Mouse (Mus musculus) lung, postnatal 0 days (tissue): ENCODE results near the gene Tmem210.

Experiments
- CTCF ChIP-seq: IDR thresholded peaks from 2 replicates; pipeline ENCODE4 v1.5.1; 2016; ENCODE audit warnings: antibody characterized with exemption, mild to moderate bottlenecking
- EP300 ChIP-seq: IDR thresholded peaks from 2 replicates; pipeline ENCODE4 v1.6.1; 2016; ENCODE audit warnings: antibody characterized with exemption, mild to moderate bottlenecking, control low read depth

DNA sequence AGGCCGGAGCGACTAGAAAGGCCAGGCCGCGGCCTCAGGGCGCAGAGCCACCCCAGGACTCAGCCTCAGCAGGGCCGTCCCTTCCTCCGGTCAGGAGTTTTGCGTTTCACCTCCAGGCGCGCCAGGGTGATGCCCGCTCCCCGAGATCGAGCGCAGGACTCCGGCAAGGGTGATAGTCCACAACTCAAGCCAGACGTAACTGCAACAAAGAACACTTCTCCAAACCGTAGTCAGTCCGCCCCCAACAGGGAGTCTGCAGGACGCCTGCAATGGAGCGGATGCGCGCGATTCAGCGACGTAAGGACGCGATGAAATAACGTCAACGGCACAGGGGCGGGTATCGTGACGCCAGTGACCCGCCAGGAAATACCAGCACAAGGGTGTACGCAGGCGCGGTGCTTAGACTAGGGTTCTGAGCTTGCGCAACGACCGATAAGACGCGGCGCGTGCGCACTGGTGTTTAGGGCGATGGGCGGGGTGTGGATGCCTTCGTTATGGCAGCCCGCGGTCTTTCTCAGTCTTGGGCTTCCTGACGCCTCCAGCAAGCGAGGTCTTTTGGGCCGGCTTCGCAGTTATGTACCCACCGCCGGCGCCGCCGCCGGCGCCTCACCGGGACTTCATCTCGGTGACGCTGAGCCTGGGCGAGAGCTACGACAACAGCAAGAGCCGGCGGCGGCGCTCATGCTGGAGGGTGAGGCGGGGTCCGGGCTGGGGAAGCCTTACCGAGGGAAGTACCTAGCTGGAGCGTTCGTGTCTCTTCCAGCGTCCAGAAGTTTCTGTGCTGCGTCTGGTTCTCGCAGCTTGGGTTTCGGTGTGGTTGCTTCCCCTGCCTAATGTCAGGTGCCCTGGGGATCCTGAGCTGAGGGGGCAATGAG, 44.6 kb downstream of the Tmem210 start, which contains the start of gene Man1b1:
- peak; percentile 69 for TF ChIP-seq CTCF
- no peak for TF ChIP-seq EP300
